Mouse (Mus musculus) forebrain, embryonic 14.5 days (tissue): ENCODE data around the gene Apobec3. TPM values are rescaled to one million over a fixed set of nuclear protein-coding genes. Genes with fewer than 3 reads are reported as not detected.

Source experiments
- ATAC-seq: fragments of 200-750 bp; cut with Nextera tagmentation; 2 replicates; pipeline ENCODE4 v1.8.0; 2017; ENCODE audit warnings: mild to moderate bottlenecking, moderate library complexity
- DNase-seq: peaks from one replicate; pipeline ENCODE4 v3.0.0-alpha.2; 2015; ENCODE audit warnings: low spot score
- H3K27ac ChIP-seq: fragments of 300-500 bp; sonication (generic); 2 replicates; pipeline ENCODE4 v1.5.1; 2014; ENCODE audit warnings: low read depth, mild to moderate bottlenecking, control low read depth, low read length, moderate library complexity
- H3K27me3 ChIP-seq: fragments of 300-500 bp; sonication (generic); replicated peaks from 2 replicates; pipeline ENCODE4 v1.6.1; 2014; ENCODE audit warnings: low read length, control low read depth, mixed read lengths; ENCODE audit not compliant: control insufficient read depth, insufficient read depth
- H3K36me3 ChIP-seq: fragments of 300-500 bp; sonication (generic); 2 replicates; pipeline ENCODE4 v1.6.1; 2014; ENCODE audit warnings: low read length, control low read depth; ENCODE audit not compliant: control insufficient read depth, insufficient read depth
- H3K4me1 ChIP-seq: fragments of 300-500 bp; sonication (generic); 2 replicates; pipeline ENCODE4 v1.6.1; 2014; ENCODE audit warnings: antibody characterized with exemption, low read length, control low read depth; ENCODE audit not compliant: control insufficient read depth, insufficient read depth
- H3K4me2 ChIP-seq: fragments of 300-500 bp; sonication (generic); 2 replicates; pipeline ENCODE4 v1.6.1; 2014; ENCODE audit warnings: mild to moderate bottlenecking, control low read depth, low read length
- H3K4me3 ChIP-seq: fragments of 300-500 bp; sonication (generic); 2 replicates; pipeline ENCODE4 v1.5.1; 2014; ENCODE audit warnings: low read depth, low read length, control low read depth
- H3K9ac ChIP-seq: fragments of 300-500 bp; sonication (generic); 2 replicates; pipeline ENCODE4 v1.6.1; 2014; ENCODE audit warnings: mild to moderate bottlenecking, low read length, control low read depth, moderate library complexity
- H3K9me3 ChIP-seq: fragments of 300-500 bp; sonication (generic); replicated peaks from 2 replicates; pipeline ENCODE4 v1.6.1; 2016; ENCODE audit warnings: low read length, control low read depth, mixed read lengths; ENCODE audit not compliant: control insufficient read depth
- WGBS: fragments of 180-500 bp; shearing (Covaris S2); extraction: QIAGEN DNeasy Blood & Tissue Kit; methylation state at CpG from one replicate; pipeline ENCODE4 v1.1.7; 2014; 5-methylcytosine and 5-hydroxymethylcytosine counted together
- polyA plus RNA-seq: library from polyadenylated mRNA; unstranded; fragments of >200 nt; fragmentation: Nextera tagmentation; extraction: Ambion mirVana; gene quantifications from 2 replicates; pipeline ENCODE4 v1.2.1, GENCODE M21; 2014

The Apobec3 gene
- polyA plus RNA-seq, 1 experiment from 2014 or later = 5.6 TPM

DNA sequence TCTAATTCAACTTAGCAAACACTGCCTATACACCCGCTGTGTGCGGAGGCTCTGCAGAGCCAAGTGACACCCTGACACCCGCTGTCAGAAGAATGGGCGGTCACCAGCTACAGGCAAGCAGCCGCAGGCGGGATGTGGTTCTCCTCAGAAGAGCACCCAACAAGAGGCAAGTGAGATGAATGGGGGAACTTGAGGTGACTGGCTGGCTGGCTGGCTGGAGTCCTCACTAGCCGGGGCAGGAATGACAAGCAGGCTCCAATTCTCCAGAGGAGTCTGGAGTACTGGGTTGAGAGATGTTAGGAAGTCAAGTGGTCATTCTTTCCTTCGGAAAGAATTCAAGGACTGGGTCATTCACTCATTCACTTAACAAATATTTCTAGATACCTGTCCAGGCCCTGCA lies 65.1 kb downstream of the Apobec3 start:
- Histone ChIP-seq H3K27ac (no peak overlapping the region), H3K36me3 (no peaks in the 10 kb centered on the region), H3K9me3 (no peaks in the 10 kb centered on the region), H3K27me3 (no peaks in the 10 kb centered on the region), H3K9ac (no peak overlapping the region), H3K4me1 (0 out of 2 replicates have a peak, but pooled peaks cover 2% of the 10 kb centered on the region), H3K4me2 (no peak overlapping the region), H3K4me3 (no peak overlapping the region)
- DNase-seq = no peak
- no peak for ATAC-seq
- 87% methylated on average over 8 of the region's 8 CpGs for WGBS

- no peak overlapping the region for H3K9ac ChIP-seq
- H3K4me2 ChIP-seq = no peak overlapping the region
- no peaks in the 10 kb centered on the region for H3K4me1 ChIP-seq
- H3K9me3 ChIP-seq = no peaks in the 10 kb centered on the region
- no peak overlapping the region for H3K4me3 ChIP-seq
- no peak overlapping the region for H3K27ac ChIP-seq
- DNase-seq (no peak), ATAC-seq (no peak)
- 61% methylated on average over 3 of the region's 3 CpGs for WGBS
- H3K36me3 ChIP-seq = no peaks in the 10 kb centered on the region
- no peaks in the 10 kb centered on the region for H3K27me3 ChIP-seq
These were observed 67.0 kb downstream of the Apobec3 start for GRCm38 (mm10) chr15:79958418-79958817.

DNA sequence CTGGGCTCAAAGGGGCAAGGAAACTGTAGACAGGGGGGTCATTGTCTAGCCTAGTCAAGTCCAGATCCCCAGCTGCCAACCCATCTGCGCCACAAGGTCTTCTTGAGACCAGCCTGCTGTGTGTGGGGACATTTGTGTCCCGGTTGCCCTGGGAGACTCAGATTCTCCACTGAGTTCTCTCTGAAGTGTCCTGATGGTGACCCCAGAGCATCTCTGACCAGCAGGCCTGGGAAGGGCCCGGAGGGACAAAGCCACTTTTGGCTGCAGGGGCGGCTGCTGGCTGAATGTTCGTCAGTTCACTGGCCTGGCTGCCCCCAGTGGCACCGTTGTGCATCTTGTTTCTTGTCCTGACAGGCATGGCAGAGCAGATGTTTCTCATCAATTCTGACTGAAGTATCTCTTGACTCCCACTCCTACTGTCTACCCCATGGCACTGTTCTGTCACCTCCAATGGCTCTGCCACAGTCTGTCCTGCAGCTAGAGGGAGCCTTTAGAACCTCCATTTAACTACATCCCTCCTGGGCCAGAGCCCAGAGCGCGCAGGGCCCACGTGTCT lies 70.0 kb downstream of the Apobec3 start:
- ATAC-seq (no peak), DNase-seq (no peak)
- 77% methylated on average over 9 of the region's 9 CpGs for WGBS
- H3K9ac ChIP-seq = no peak overlapping the region
- no peaks in the 10 kb centered on the region for H3K36me3 ChIP-seq
- no peaks in the 10 kb centered on the region for H3K9me3 ChIP-seq
- H3K4me3 ChIP-seq = no peak overlapping the region
- no peak overlapping the region for H3K27ac ChIP-seq
- no peaks in the 10 kb centered on the region for H3K27me3 ChIP-seq
- H3K4me2 ChIP-seq = no peak overlapping the region
- no peaks in the 10 kb centered on the region for H3K4me1 ChIP-seq

DNA sequence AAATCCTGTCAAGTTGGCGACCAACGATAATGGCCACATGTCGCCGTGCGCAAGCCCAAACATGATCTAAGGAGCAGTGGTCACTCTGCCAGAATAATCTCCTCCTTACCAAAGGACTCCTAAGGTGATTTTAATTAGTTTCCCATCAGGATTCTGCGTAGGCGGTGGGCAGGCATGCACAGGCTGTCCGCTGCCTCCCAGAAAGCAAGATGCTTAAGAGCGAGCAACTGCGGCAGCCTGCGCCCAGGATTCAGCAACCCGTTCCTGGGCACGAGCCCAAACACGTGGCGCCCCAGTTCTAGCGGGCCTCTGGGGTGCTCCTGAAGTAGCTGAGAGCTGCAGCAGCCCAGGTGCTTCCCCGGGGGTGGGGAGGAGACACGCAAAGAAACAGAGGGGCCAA lies 71.2 kb downstream of the Apobec3 start:
- Histone ChIP-seq H3K4me2 (no peak overlapping the region), H3K36me3 (no peaks in the 10 kb centered on the region), H3K9me3 (no peaks in the 10 kb centered on the region), H3K4me1 (no peaks in the 10 kb centered on the region), H3K9ac (no peak overlapping the region), H3K27me3 (no peaks in the 10 kb centered on the region), H3K4me3 (no peak overlapping the region), H3K27ac (no peak overlapping the region)
- DNase-seq (no peak), ATAC-seq (no peak)
- 59% methylated on average over 18 of the region's 18 CpGs for WGBS

GRCm38 (mm10) chr15:79964376-79964775 lies 72.9 kb downstream of the Apobec3 start:
- no peak overlapping the region for H3K27ac ChIP-seq
- no peak overlapping the region for H3K9ac ChIP-seq
- H3K4me1 ChIP-seq = no peaks in the 10 kb centered on the region
- no peak overlapping the region for H3K4me3 ChIP-seq
- ATAC-seq (no peak), DNase-seq (no peak)
- no peaks in the 10 kb centered on the region for H3K36me3 ChIP-seq
- no peaks in the 10 kb centered on the region for H3K9me3 ChIP-seq
- H3K27me3 ChIP-seq = no peaks in the 10 kb centered on the region
- WGBS = 89% methylated on average over 7 of the region's 7 CpGs
- no peak overlapping the region for H3K4me2 ChIP-seq

Other genes starting within 250 kb of the Apobec3 start
- 3.4 and 5.3 TPM in 2 replicates for gene Fam227a, start 232.7 kb upstream of the Apobec3 start, polyA plus RNA-seq
- 111 and 118 TPM in 2 replicates for gene Cby1, start 232.5 kb upstream of the Apobec3 start, polyA plus RNA-seq
- gene Tomm22, start 220.8 kb upstream of the Apobec3 start, polyA plus RNA-seq = 299 and 300 TPM in 2 replicates
- gene Josd1, start 203.7 kb upstream of the Apobec3 start, polyA plus RNA-seq = 14.7 and 15.2 TPM in 2 replicates
- gene Gtpbp1, start 200.8 kb upstream of the Apobec3 start, polyA plus RNA-seq = 36.2 and 43.5 TPM in 2 replicates
- gene Sun2, start 149.1 kb upstream of the Apobec3 start, polyA plus RNA-seq = 4.8 and 7.6 TPM in 2 replicates
- gene Dnal4, start 113.8 kb upstream of the Apobec3 start, polyA plus RNA-seq = 96.1 and 101 TPM in 2 replicates
- gene Nptxr, start 86.9 kb upstream of the Apobec3 start, polyA plus RNA-seq = 7.6 and 8.5 TPM in 2 replicates
- not detected in 2 replicates for gene Npcd, start 57.4 kb upstream of the Apobec3 start, polyA plus RNA-seq
- 18.1 and 29.1 TPM in 2 replicates for gene Cbx6, start 57.0 kb upstream of the Apobec3 start, polyA plus RNA-seq
- 1.6 and 2.1 TPM in 2 replicates for gene Cbx7, start 79.5 kb downstream of the Apobec3 start, polyA plus RNA-seq
- gene Pdgfb, start 123.3 kb downstream of the Apobec3 start, polyA plus RNA-seq = 2.7 and 3.4 TPM in 2 replicates
- 28.8 and 30.1 TPM in 2 replicates for gene Syngr1, start 199.7 kb downstream of the Apobec3 start, polyA plus RNA-seq
- 768 and 902 TPM in 2 replicates for gene Rpl3, start 200.2 kb downstream of the Apobec3 start, polyA plus RNA-seq
- 33.1 and 36.6 TPM in 2 replicates for gene Tab1, start 241.5 kb downstream of the Apobec3 start, polyA plus RNA-seq